Mouse (Mus musculus) cerebellum, adult 11-12 months (tissue): ENCODE measurements at regions not wholly inside any gene's neighbourhood (a gene's known extent, or its start where the extent isn't known, plus 50 kb on each side); places are given as distances from the start of the nearest gene placed in this dataset.

Experiments used
- DNase-seq: peaks from one replicate; pipeline ENCODE4 v3.0.0; 2022

DNA sequence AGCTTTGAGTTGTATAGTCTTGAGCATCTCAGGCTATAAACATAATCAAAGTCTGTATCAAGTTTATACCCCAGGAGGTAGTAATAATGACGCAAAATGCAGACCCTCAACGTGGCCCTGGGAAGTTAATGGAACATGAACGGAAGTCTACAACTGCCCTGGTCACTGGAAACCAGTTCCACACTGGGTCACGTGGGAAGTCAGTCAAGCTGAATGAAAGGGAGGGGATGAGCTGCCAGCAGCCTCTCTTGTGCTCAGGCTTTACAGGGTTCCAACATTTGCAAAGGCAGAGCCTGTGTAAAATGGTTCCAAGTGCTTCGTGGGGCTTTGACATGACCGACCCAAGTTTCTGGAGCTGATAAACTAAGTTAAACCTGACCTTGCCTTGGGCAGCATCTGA lies 229.4 kb downstream of the Lnpk start:
- no peak for DNase-seq

DNA sequence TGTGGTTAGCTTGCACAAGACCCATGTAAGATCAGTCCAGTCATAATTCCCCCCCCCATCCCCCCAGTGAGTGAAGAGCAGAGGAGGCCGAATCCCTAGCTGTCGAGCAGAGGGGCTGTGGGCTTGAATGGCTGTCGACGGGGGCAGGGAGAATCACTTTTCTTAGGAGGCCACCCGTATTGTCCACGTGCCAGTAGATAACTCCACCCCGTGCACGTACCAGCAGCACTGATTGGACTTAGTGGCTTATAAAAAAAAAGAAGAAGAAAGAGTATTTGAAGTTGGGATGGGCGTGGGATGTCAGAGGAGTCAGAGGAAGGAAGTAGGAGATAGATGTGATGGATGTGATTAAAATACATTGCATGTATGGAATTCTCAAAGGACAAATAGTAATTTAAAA lies 272.9 kb downstream of the Lnpk start:
- no peak for DNase-seq

DNA sequence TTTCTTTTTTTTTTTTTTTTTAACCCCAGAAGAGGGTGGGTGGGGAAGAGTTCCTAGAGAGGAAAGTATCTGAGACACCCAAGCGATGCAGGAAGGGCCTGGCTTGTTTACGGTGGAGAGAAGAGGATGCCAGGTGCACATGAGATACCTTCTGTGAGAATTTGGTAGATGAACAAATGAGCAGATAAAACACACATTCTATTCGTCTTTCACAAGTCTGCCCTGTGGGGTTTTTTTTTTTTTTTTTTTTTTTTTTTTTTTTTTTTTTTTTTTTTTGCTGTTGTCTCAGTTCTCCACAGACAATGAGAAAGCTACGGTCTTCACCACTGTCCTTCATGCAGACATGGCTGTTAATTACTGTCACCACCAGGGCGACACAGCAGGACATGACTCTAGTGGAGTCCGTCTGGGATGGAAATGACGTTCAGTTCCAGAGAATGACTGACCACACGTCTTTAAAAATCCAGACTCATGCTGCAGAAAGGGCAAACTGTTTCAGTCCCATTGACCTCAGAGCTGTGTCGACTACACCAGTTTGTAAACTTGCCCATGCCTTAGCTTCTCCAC lies 278.3 kb downstream of the Lnpk start:
- no peak for DNase-seq

DNA sequence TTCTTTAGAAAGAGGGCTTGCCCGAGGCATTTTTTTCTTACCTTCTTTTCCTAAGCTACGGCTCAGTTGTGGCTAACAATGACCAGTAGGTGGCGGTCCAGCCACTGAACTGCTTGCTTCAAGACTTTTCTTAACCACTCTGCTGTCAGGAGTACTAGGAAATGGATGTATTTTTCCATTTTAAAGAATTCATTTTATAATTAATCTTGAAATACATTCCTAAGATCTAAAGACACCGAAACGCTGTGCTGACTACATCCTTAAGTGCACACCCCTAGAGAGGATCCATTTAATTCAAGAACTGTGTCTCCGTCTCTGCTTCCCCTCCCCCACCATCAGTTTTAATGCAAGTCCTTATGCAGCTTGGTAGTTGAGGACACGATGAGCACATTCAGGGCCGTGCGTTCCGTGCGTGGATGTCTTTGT lies 278.9 kb downstream of the Lnpk start:
- DNase-seq = no peak

DNA sequence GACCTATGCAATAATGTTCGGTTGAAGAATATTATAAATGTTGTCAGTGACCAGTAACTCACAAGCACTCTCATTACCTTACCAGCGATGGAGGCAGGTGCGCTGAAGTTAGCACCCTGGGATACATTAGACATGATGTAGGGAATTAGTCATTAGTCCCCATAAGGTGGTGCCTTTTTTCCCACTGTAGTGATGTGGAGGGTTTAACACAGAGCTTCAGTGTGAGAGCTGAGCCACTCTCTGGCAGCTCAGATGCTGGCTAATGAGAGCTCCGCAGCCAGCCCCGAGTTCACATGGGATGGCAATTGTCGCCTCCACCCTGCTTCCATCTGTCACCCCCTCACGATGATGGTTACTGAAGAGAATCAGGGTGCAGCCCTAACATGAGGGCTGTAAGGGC lies 286.6 kb downstream of the Lnpk start:
- DNase-seq = no peak

DNA sequence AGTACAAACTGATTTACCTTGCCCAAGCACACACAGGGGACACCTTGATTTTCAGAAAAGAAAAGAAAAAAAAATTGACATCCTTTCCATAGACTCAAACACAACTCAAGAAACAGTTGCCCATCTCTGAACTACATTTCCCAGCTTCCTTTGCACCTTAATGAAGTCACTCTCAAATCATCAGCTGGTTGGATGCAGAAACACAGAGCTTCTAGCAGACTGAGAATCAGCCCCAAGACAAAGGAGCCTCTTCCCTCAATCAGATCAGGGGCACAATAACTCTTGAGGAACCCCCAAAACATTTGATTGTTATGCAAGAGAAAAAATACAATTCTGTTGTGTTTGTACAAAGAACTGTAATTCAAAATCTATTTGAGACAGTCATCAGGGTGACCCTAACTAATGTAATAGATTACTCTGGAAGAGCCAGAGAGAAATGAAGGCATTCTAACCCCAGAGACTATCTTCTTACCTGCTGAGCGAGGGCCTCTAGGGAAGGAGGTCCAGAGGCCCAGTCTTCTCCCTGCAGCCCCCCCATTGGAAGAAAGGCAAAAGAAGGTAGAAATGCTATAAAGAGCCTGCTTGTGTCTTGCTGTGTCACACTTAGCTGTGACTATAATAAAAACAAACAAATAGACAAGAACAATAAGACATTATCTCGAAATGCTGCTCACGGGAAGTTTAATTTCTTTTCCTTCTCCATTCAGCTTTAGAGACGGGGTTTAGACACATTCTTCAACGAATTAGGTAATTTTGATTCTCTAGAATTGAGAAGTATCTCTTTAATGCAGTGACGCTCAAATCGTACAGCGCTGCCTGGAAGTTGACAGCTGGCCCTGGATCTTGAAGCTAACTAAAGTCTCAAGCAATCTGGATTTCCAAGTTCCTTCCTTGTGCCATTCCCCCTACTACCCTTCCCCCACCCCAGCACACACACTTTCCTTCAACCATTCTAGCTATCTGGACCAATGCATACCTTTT lies 287.5 kb downstream of the Lnpk start:
- DNase-seq = no peak

DNA sequence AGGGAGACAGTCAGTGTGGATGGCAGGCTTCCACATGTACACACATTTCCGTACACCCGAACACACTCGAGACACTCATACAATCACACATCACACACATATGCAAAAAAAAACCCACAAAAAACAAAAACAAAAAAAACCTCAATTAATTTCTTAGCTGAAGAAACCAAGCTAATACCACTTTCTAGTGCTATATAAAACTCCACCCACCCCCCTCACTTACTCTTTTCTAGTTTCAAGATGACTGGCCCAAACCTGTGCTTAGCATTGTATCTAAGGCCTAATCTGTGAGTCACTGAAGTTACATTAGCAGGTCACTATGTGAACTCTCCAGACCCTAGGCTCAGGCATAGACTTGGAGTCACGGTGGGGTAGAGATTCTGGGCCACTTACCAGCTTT lies 293.6 kb downstream of the Lnpk start:
- no peak for DNase-seq

DNA sequence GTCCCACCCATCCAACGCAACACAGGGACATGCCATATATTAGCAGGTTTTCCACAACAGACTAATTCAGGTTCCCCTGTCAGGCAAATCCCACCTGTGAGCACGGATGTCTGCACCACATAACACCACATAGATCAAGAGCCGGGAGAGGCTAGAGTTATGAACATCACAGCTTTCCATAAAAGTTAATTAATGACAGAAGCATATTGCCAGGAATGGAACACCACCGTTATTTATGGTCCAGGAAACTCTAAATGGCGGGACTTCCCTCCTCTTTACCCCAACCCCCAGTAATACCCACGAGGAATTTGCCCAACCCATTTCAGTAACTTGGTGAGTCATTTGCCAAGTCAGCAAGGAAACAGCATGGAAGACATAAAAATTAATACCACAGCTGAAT lies 314.3 kb downstream of the Lnpk start:
- DNase-seq = no peak

DNA sequence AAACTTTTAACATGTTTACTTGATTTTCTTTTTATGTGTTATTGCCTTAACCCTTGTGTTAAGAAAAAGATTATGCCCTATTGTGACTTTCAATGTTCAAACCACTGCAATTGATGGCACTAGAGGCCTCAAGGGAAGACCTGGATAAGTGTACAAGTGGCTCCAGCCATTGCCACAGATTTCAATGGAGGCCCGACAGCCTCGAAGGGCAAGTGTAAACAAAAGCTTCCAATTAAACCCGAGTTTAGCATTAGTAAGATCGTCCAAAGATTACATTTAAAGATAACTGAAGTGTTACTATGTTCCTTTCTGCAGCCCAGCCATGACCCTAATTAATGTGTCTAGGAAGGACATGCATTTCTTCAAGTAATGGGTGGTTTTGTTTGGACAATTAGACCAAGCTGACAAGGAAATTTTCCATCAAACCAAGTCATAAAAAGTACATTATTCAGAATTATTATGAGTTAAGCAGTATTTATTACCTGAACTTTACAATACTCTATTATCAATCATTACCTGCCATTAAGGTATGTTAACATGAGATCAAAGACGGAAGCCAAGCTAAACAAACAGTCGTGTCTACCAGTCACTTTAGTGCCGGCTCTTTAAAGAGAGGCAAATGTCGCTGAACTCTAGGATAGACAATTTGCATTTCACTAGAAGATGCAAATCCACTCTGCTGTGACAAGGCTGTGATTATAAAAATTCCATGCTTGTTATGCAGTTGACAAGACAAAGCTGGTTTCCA lies 322.0 kb downstream of the Lnpk start:
- DNase-seq = no peak

DNA sequence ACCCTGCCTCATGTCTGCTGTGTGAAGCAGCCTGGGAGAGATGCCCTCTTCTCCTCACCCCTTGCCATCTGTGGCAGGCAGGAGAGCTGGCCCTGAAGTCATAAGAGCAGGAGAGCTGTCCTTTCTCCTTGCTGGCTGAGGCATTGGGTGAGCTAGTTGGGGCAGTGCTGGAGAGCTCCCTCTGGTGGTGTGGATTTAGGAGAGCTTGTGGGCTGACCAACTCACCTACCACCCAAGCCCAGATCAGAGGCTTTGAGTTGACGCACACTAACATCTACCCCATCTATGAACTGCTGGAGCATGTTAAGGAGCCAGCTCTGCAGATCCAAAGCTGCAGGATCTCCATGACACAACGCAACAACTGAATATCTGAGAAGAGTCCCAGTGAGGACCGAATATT lies 331.7 kb downstream of the Lnpk start:
- DNase-seq = no peak

DNA sequence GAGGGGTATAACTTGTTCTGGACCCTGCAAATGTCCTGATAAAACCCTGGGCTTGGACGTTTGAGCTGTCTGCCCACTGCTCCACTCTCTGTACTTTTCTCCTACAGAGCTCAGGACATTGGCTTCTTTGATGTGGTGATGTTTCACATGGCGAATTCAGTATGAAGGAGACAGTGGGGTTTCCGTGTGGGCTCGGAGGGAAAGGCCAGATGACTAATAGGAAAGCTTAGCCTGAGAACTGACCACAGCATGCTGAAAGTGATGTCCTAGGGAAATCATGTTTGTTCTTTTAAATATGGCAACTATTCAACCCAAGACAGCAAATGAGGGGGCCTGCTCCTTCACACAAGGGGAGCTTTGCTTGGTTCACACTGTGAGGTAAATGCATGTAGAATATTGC lies 332.6 kb downstream of the Lnpk start:
- no peak for DNase-seq

DNA sequence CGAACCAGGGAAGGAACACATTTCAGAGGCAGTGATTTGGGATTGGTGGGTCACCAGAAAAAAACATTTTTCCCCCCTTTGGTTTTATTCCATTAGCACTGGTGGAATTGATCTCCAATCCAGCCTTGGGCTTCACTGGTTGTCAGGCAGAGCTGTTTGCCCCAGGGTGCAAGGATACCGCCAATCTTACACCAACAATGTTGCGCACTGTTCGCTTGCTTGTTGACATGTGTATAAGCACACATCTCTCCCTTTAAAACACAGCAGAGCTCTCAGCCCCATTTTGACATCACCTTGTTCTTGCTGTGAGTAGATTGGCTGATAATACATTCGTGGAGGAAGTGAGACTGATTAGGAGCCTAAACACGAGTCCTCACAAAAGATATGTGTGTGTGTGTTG lies 333.1 kb upstream of the Atp5g3 start:
- DNase-seq = no peak

DNA sequence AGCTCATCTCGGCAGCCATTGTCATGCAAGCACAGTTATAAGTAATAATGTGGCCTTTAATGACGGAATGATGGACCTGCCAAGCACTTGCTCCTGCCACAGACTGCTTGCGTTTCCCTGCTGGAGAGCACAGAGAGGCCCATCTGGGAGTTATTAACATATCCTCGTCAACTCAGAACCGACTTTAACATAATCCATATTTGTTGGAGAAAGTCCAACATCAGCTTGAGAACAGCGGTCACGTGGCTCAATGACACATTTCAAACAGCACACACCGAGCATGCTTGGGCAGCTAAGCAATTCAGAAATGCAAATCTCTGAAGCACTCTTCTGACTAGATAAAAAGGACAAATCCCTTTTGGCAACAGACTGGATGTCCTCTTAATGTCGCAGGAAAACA lies 332.7 kb upstream of the Atp5g3 start:
- DNase-seq = no peak

DNA sequence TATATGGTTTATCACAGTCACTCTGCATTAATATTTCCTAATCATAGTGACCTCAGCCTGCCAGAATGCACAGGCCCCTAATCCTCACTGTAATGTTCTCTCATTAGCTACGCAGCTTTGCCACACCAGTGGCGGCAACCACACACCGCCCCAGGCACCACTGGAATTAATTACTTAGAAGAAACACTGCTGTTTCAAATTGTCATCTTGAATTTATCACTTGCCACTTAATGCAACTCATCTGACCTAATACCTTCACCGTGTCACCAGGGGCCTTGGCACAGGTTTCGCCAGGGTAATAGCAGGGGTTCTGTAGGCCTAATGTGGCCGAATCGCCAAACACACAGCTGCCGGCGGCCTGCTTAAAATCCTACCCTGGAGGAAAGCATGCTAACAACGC lies 328.5 kb upstream of the Atp5g3 start:
- DNase-seq = no peak

DNA sequence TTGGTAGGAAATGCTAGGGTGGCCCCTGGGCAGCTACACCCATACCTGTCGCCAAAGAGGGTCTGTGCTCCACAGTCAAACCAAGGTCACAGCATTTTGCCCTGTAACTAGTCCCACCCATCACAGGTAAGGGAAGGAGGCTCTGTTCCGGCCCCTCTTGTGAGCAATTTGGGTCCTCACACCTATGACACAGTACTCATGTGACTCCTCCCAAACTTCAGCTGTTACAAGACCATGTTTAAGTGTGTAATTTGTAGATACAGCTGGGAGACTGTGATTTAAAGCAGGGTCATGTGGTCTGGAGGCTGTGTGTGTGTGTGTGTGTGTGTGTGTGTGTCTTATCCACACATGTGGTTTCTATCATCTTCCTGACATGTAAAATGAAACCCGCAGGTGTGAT lies 306.3 kb upstream of the Atp5g3 start:
- DNase-seq = no peak

DNA sequence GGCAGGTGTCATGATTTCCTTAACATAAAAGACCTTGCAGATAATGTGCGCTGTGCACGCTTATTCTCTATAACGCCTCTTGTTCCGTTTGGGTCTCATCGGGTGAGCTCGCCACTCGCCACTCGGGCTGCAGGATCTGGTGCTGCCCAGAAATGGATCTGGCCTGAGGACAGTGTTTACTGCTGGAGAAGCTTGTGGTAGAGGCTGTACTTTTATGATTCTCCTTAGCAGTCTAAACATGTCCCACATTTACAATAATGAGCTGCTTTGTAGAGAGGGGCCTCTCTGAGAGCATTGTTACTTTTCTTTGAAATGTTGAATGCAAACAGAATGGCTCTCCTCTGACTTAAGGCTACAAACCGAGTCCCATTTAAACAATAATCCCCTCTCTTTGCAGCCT lies 299.1 kb upstream of the Atp5g3 start:
- DNase-seq = no peak

DNA sequence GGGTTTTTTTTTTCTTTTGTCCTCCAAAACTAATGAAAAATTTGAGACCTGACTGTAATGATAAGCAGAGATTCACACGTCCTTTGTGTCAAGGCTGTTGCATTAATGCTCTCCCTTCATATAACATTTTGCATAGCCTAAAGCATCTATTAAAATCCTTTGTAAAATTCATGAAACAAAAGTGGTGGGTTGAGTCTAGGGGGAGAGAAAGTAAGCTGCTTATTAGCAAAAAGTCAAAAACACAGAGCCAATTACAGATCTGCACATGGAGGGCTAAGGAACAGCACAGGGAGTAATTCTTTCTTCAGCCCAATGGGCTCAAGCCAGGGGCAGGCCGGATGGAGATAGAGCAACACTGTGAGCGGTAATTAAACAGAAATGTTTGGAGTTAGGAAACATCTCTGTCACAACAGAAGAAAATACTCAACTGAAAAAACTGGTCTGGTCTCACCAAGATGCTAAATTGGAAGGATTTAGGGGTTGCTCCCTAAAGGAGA lies 298.3 kb upstream of the Atp5g3 start:
- DNase-seq = no peak

DNA sequence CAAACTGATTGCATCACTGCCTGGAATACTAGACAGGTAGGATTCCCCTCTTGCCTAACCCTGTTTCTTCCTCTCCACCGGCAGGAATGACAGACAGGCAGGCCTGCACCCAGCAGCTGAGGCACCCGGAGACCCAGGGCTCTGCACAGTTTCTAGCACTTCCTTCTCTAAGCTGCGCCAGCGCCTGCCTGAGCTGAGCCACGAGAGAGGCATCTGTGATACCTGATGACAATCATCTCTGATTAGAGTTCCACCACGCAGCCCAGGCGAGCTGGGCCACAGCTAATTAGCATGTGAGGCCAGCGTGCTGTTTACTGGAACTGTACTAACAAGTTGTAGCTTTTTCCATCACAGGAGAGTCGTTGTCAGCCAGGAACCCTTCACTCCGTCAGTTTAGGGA lies 296.3 kb upstream of the Atp5g3 start:
- no peak for DNase-seq

DNA sequence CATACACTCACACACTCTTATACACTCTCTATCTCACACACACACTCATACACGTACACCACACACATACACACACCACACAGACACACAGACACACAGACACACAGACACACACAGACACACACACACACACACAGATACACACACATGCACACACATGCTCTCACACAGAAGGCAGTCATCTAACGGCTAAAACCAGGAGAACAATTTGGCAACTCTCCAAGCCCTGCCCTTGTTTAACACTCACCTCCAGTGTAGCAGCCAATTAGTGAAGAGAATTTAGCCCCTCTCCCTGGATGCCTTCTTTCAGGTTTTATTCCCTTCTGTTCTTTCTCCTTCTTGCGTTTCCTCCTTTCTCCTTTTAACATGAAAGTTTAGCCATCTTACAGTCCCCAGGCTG lies 291.6 kb upstream of the Atp5g3 start:
- DNase-seq = no peak

DNA sequence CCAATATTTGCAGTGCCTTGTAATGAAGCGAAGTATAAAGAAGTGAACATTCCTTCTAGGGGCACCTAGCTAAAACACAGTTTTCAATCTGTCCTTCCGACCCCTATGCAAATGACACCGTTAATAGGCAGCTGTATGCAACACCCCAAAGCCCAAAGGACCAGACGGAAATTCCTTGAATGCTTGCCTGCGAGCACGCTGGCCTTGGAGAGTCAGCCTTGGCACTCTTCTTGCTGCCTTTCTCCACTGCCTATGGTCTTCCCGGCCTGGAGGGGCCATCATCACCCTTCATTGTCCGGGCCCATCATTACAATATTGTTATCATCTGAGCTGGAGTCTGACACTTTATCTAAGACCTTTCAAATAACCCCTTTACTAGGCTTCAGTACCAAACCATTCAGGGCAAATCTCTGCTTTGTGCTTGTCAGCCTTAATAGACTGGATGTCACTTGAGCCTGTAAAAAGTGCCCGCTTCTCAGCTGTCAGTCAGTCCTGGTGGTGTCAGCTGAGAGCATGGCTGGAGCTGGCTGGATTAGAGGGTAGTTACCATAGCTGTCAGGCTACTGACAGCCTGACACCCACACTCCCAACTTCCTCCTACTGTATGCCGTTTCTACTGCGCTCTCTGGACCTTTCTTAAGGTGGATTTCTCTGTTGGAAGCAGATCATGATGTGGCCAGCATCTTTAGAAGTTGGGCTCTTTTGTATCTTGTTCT lies 290.6 kb upstream of the Atp5g3 start:
- no peak for DNase-seq

DNA sequence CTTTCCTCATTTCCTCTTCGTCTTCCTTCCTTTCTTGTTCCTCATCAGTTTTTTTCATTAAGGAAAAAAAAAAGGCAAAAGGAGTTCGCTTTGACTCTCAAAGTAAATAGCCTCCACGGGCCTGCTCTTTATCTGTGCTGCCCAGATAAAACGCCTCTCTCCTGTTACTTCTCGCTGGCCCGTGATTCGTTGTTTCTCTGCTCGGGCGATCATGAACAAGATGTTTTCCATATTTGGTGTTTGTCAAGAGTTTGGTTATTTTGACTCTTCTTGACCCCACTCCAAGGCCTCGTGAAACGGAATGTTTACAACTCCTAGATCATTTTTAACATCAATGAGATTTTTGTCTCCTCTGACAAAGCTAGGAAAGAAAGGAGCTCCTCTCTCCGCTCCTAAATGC lies 288.4 kb upstream of the Atp5g3 start:
- DNase-seq = no peak

DNA sequence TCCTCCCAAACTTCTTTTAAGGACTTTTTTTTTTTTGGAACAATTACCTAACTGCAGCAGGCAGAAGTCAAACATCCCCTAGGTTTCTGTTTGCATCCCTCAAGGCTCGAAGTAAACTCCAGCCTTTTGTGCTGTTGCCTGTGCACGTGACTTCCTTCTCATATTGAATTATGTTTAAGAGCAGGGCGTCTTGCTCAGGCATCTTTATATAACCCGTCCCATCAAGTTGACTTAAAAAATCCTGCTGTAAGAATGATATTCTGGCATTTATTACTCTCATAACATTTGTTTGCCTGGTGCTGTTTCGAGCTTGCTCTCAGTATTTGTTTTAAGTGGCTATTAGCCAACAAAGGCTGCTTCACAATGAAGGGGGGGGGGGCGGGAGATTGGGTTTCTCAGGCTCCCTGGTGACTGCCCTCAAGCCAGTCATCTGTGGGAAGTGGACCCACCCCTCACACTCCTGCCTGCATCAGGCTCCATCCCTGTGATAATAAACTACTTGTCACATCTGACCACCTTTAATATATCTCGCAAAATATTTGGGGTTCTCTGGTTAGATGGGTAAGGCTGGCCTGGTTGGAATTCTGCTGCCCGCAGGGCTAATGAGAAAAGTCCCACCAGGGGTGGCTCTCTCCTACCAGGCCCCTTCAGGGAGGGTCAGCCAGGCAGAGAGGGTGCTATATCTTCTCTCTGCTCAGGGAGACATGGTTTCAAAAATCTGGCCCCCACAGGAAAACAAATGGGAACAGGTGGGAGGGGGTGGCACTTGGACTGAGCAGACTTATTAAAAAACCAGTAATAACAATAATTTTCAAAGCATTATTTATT lies 277.1 kb upstream of the Atp5g3 start:
- DNase-seq = no peak
